ENCODE assay signal across 17 mouse cellular contexts in genomic region chr10:77217155-77217731, GRCm38 (mm10). TPM values are rescaled to one million over a fixed set of nuclear protein-coding genes. Genes with fewer than 3 reads are reported as not detected.
DNase-seq lines count a peak whose midpoint lies in the region; ATAC-seq and TF ChIP-seq lines count a peak whose summit lies in the region.
"Had no signal": no experiment of that assay in that cellular context is flagged by ENCODE, and none has a peak within 500 bp of the region (broad histone marks: within the 10 kb centered on the region; RNA-seq: fewer than 3 reads in every experiment).

No protein-coding gene starts in this region.

- no peaks in the 10 kb centered on the region for H3K27me3 ChIP-seq in kidney, adult 2 months (replicated peaks; ENCODE audit: control insufficient read depth, insufficient read depth, low read length)
- 0 out of 2 replicates have a peak, but pooled peaks cover 3% of the 10 kb centered on the region for H3K27me3 ChIP-seq in lung, embryonic 15.5 days
- H3K27me3 ChIP-seq in intestine, embryonic 16.5 days (replicated peaks; ENCODE audit: control insufficient read depth, insufficient read depth, low read length): no peaks in the 10 kb centered on the region
- H3K27me3 ChIP-seq in liver, embryonic 15.5 days: no peaks in the 10 kb centered on the region
- H3K27me3 ChIP-seq: embryonic facial prominence, embryonic 15.5 days; forebrain, embryonic 13.5 days; midbrain, embryonic 15.5 days had no signal

- WGBS in kidney, adult 2 months: 51% methylated on average over 6 of the region's 6 CpGs
- WGBS in lung, embryonic 15.5 days: 55% methylated on average over 6 of the region's 6 CpGs
- WGBS in intestine, embryonic 16.5 days: 53% methylated on average over 6 of the region's 6 CpGs
- 51% methylated on average over 6 of the region's 6 CpGs for WGBS in liver, embryonic 15.5 days (ENCODE audit: insufficient replicate concordance)

- no peak overlapping the region for H3K27ac ChIP-seq in kidney, adult 2 months (ENCODE audit: insufficient read depth, low read depth, low read length)
- 0 out of 2 replicates have a peak overlapping the region, but pooled peaks have one; percentile 18 for H3K27ac ChIP-seq in lung, embryonic 15.5 days
- peak overlapping the region; percentile 78 for H3K27ac ChIP-seq in intestine, embryonic 16.5 days (ENCODE audit: low read length)
- H3K27ac ChIP-seq in liver, embryonic 15.5 days (replicated peaks): peak overlapping the region; percentile 48; the same call in 1 of the 2 replicates
- H3K27ac ChIP-seq: embryonic facial prominence, embryonic 15.5 days; forebrain, embryonic 13.5 days; macrophage; midbrain, embryonic 15.5 days had no signal

- H3K36me3 ChIP-seq in kidney, adult 2 months (ENCODE audit: control insufficient read depth, insufficient read depth, low read length): no peaks in the 10 kb centered on the region
- H3K36me3 ChIP-seq in lung, embryonic 15.5 days: no peaks in the 10 kb centered on the region
- H3K36me3 ChIP-seq in intestine, embryonic 16.5 days (ENCODE audit: control insufficient read depth, insufficient read depth, low read length): no peaks in the 10 kb centered on the region
- H3K36me3 ChIP-seq in liver, embryonic 15.5 days (replicated peaks): no peaks in the 10 kb centered on the region
- H3K36me3 ChIP-seq: embryonic facial prominence, embryonic 15.5 days; midbrain, embryonic 15.5 days had no signal

- TF ChIP-seq CTCF in kidney, adult 2 months (conservative IDR thresholded peaks at IDR 0.05; ENCODE audit: insufficient read depth, insufficient read length, low read depth, low read length): no peak

- no peak for TF ChIP-seq POLR2A in kidney, adult 2 months (IDR thresholded peaks at IDR 0.05; ENCODE audit: low read depth, low read length)

- peaks cover 27% of the 10 kb centered on the region for H3K4me1 ChIP-seq in kidney, adult 2 months (ENCODE audit: control insufficient read depth, insufficient read depth, low read length)
- H3K4me1 ChIP-seq in lung, embryonic 15.5 days: peaks cover 58% of the 10 kb centered on the region
- H3K4me1 ChIP-seq in intestine, embryonic 16.5 days (ENCODE audit: control insufficient read depth, insufficient read depth, low read length): peaks cover 43% of the 10 kb centered on the region
- peaks cover 86% of the 10 kb centered on the region for H3K4me1 ChIP-seq in liver, embryonic 15.5 days (replicated peaks)
- H3K4me1 ChIP-seq: midbrain, embryonic 15.5 days had no signal

- DNase-seq in kidney, adult 2 months: peak; percentile 43
- DNase-seq in kidney, adult 8-10 months: no peak
- no peak for DNase-seq in lung, postnatal 36 days
- DNase-seq in gastrocnemius, adult 8-10 months (ENCODE audit: low spot score in 2 of 2): no peak
- DNase-seq: adrenal gland, postnatal 14 days; cerebellum, adult 9-10 months; right cerebral cortex, adult 18-20 months; thymus, postnatal 25 days had no signal

- ATAC-seq in lung, embryonic 15.5 days (ENCODE audit: borderline replicate concordance, extremely low read depth, low FRiP score, low TSS enrichment): no peak
- peak; percentile 73 for ATAC-seq in intestine, embryonic 16.5 days
- ATAC-seq in liver, embryonic 15.5 days (ENCODE audit: insufficient read depth): no peak
- ATAC-seq: CD4-positive, CD25-positive, alpha-beta regulatory T cell, adult 4 months; forebrain, embryonic 13.5 days; hindbrain, embryonic 16.5 days; midbrain, embryonic 15.5 days had no signal

- H3K9ac ChIP-seq in lung, embryonic 15.5 days: no peak overlapping the region
- H3K9ac ChIP-seq in intestine, embryonic 16.5 days (ENCODE audit: low read depth, low read length): no peak overlapping the region; the same call in 1 of the 2 replicates
- H3K9ac ChIP-seq in liver, embryonic 15.5 days: no peak overlapping the region
- H3K9ac ChIP-seq: embryonic facial prominence, embryonic 15.5 days; forebrain, embryonic 13.5 days; midbrain, embryonic 15.5 days had no signal

- no peak overlapping the region for H3K4me3 ChIP-seq in kidney, adult 2 months (ENCODE audit: insufficient read depth, low read depth, low read length)
- H3K4me3 ChIP-seq in lung, embryonic 15.5 days: no peak overlapping the region
- no peak overlapping the region for H3K4me3 ChIP-seq in intestine, embryonic 16.5 days (ENCODE audit: low read length)
- H3K4me3 ChIP-seq in liver, embryonic 15.5 days (replicated peaks): no peak overlapping the region
- H3K4me3 ChIP-seq: embryonic facial prominence, embryonic 15.5 days; forebrain, embryonic 13.5 days; midbrain, embryonic 15.5 days had no signal

- no peak overlapping the region for H3K4me2 ChIP-seq in lung, embryonic 15.5 days
- no peak overlapping the region for H3K4me2 ChIP-seq in intestine, embryonic 16.5 days (ENCODE audit: low read depth, low read length)
- no peak overlapping the region for H3K4me2 ChIP-seq in liver, embryonic 15.5 days
- H3K4me2 ChIP-seq: embryonic facial prominence, embryonic 15.5 days; forebrain, embryonic 13.5 days; midbrain, embryonic 15.5 days had no signal

- no peaks in the 10 kb centered on the region for H3K9me3 ChIP-seq in lung, embryonic 15.5 days
- no peaks in the 10 kb centered on the region for H3K9me3 ChIP-seq in intestine, embryonic 16.5 days (ENCODE audit: control insufficient read depth, low read length)
- no peaks in the 10 kb centered on the region for H3K9me3 ChIP-seq in liver, embryonic 15.5 days (replicated peaks)
- H3K9me3 ChIP-seq: embryonic facial prominence, embryonic 15.5 days; forebrain, embryonic 13.5 days; midbrain, embryonic 15.5 days had no signal

RNA-seq across cellular contexts. Expression of gene Pofut2, which starts 41.8 kb away (rescaled TPM):
- 45.9 and 50.6 TPM in 2 replicates for polyA plus RNA-seq in kidney, adult 2 months (2012; rRNA removed)
- 128 and 139 TPM in 2 replicates for polyA plus RNA-seq in lung, embryonic 15.5 days (2015; fragmentation: Nextera tagmentation; extraction: Ambion mirVana)
- polyA plus RNA-seq in intestine, embryonic 16.5 days (2015; fragmentation: Nextera tagmentation; extraction: Ambion mirVana): 101 and 108 TPM in 2 replicates
- 23.8 and 27.2 TPM in 2 replicates for polyA plus RNA-seq in liver, embryonic 15.5 days (2015; fragmentation: Nextera tagmentation; extraction: Ambion mirVana)
- total RNA-seq in gastrocnemius, adult 8-10 months (2022): 10 to 100 TPM; 22.7 to 29.5 (median 23.8) TPM

RNA-seq across cellular contexts. Expression of gene Col18a1, which starts 50.9 kb away (rescaled TPM):
- polyA plus RNA-seq in kidney, adult 2 months (2012; rRNA removed): 114 and 138 TPM in 2 replicates
- polyA plus RNA-seq in lung, embryonic 15.5 days (2015; fragmentation: Nextera tagmentation; extraction: Ambion mirVana): 263 and 283 TPM in 2 replicates
- polyA plus RNA-seq in intestine, embryonic 16.5 days (2015; fragmentation: Nextera tagmentation; extraction: Ambion mirVana): 48.6 and 54.3 TPM in 2 replicates
- 66.0 and 88.2 TPM in 2 replicates for polyA plus RNA-seq in liver, embryonic 15.5 days (2015; fragmentation: Nextera tagmentation; extraction: Ambion mirVana)
- 1 to 10 TPM; 2.2 to 5.9 (median 3.7) TPM for total RNA-seq in gastrocnemius, adult 8-10 months (2022)
